Comparison of ENCODE assay signal across 25 mouse cellular contexts in the genomic region with DNA sequence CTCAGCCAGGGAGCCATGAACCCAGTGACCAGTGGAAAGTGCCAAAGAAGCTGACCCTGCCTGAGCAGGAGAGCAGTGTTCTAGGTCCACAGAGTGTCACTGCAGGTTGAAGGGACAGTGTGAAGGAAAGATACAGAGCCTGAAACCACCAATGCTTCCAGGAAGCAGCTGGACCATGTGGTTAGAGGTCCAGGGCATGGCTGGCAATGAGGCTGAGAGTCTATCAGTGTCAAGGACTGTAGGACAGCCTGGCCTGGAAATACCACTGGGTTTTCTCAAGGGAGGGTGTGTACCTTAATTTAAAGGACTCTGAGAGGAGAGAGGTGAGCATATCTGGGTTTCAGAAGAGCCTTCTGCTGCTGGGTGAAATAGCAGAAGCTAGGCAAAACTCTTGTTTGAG. TPM values are rescaled to one million over a fixed set of nuclear protein-coding genes. Genes with fewer than 3 reads are reported as not detected.
DNase-seq lines count a peak whose midpoint lies in the region; ATAC-seq and TF ChIP-seq lines count a peak whose summit lies in the region.
"Had no signal": no experiment of that assay in that cellular context is flagged by ENCODE, and none has a peak within 500 bp of the region (broad histone marks: within the 10 kb centered on the region; RNA-seq: fewer than 3 reads in every experiment).

No protein-coding gene starts in this region.

- no peak overlapping the region for H3K9ac ChIP-seq in heart, adult 2 months (ENCODE audit: low read depth, low read length)
- H3K9ac ChIP-seq in midbrain, embryonic 13.5 days (replicated peaks) = no peak overlapping the region
- H3K9ac ChIP-seq: embryonic facial prominence, embryonic 12.5 days; embryonic facial prominence, embryonic 15.5 days; forebrain, embryonic 12.5 days; forebrain, embryonic 15.5 days; hindbrain, embryonic 12.5 days; hindbrain, embryonic 15.5 days had no signal

- no peak for DNase-seq in heart, adult 2 months
- no peak for DNase-seq in heart, adult 18-20 months
- no peak for DNase-seq in layer of hippocampus, adult 2 months (ENCODE audit: low spot score in 2 of 2)
- DNase-seq in lung, adult 18-20 months = no peak
- DNase-seq: adrenal gland, postnatal 10 days; adrenal gland, postnatal 36 days; cerebellum, adult 11-12 months; cerebellum, adult 9-10 months; cerebellum, postnatal 14 days; gastrocnemius, postnatal 14 days had no signal

- H3K36me3 ChIP-seq in heart, adult 2 months (ENCODE audit: control insufficient read depth, insufficient read depth, low read length) = no peaks in the 10 kb centered on the region
- no peaks in the 10 kb centered on the region for H3K36me3 ChIP-seq in C2C12 (ENCODE audit: control insufficient read depth, insufficient read depth)
- no peaks in the 10 kb centered on the region for H3K36me3 ChIP-seq in myocyte (ENCODE audit: control insufficient read depth, insufficient read depth)
- no peaks in the 10 kb centered on the region for H3K36me3 ChIP-seq in midbrain, embryonic 13.5 days
- H3K36me3 ChIP-seq: embryonic facial prominence, embryonic 12.5 days; embryonic facial prominence, embryonic 15.5 days; forebrain, embryonic 12.5 days; forebrain, embryonic 15.5 days; G1E; hindbrain, embryonic 12.5 days; hindbrain, embryonic 15.5 days had no signal

- H3K79me2 ChIP-seq in heart, adult 2 months (replicated peaks; ENCODE audit: control insufficient read depth, insufficient read depth, low read length) = no peaks in the 10 kb centered on the region
- H3K79me2 ChIP-seq in C2C12 (ENCODE audit: control insufficient read depth, insufficient read depth) = no peaks in the 10 kb centered on the region
- H3K79me2 ChIP-seq in myocyte (ENCODE audit: control insufficient read depth, insufficient read depth) = no peaks in the 10 kb centered on the region

- peak overlapping the region; percentile 82 for H3K27ac ChIP-seq in heart, adult 2 months
- H3K27ac ChIP-seq in brown adipose tissue, adult 24 weeks (replicated peaks; ENCODE audit: low read depth, low read length) = peak overlapping the region; percentile 93
- H3K27ac ChIP-seq in midbrain, embryonic 13.5 days = no peak overlapping the region
- H3K27ac ChIP-seq in layer of hippocampus, adult 2 months = no peak overlapping the region
- H3K27ac ChIP-seq: embryonic facial prominence, embryonic 12.5 days; embryonic facial prominence, embryonic 15.5 days; forebrain, embryonic 12.5 days; forebrain, embryonic 15.5 days; hindbrain, embryonic 12.5 days; hindbrain, embryonic 15.5 days had no signal

- H3K4me2 ChIP-seq in myocyte (ENCODE audit: low read depth) = peak overlapping the region; percentile 76
- H3K4me2 ChIP-seq in midbrain, embryonic 13.5 days (replicated peaks) = no peak overlapping the region
- H3K4me2 ChIP-seq: embryonic facial prominence, embryonic 12.5 days; embryonic facial prominence, embryonic 15.5 days; forebrain, embryonic 12.5 days; forebrain, embryonic 15.5 days; heart, embryonic 11.5 days; hindbrain, embryonic 12.5 days; hindbrain, embryonic 15.5 days had no signal

- intact Hi-C loops in heart, adult 2 months (cut with DNase I) = loop anchor here (2.0 kb wide), 1 partner anchor 16 kb away; no protein-coding TSS in a partner anchor

- H3K4me3 ChIP-seq in heart, adult 2 months = no peak overlapping the region
- no peak overlapping the region for H3K4me3 ChIP-seq in C2C12 (ENCODE audit: insufficient read depth, poor library complexity, severe bottlenecking)
- no peak overlapping the region for H3K4me3 ChIP-seq in brown adipose tissue, adult 24 weeks (ENCODE audit: insufficient read depth, low read depth, low read length)
- no peak overlapping the region for H3K4me3 ChIP-seq in myocyte
- H3K4me3 ChIP-seq in midbrain, embryonic 13.5 days (replicated peaks) = no peak overlapping the region
- H3K4me3 ChIP-seq in layer of hippocampus, adult 2 months = no peak overlapping the region
- H3K4me3 ChIP-seq: embryonic facial prominence, embryonic 12.5 days; embryonic facial prominence, embryonic 15.5 days; erythroblast, embryonic 14.5 days; forebrain, embryonic 12.5 days; forebrain, embryonic 15.5 days; hindbrain, embryonic 12.5 days; hindbrain, embryonic 15.5 days had no signal

- no peaks in the 10 kb centered on the region for H3K27me3 ChIP-seq in heart, adult 2 months (ENCODE audit: control insufficient read depth, insufficient read depth, low read length)
- H3K27me3 ChIP-seq in C2C12 (ENCODE audit: control insufficient read depth, insufficient read depth, insufficient read length) = no peaks in the 10 kb centered on the region
- no peaks in the 10 kb centered on the region for H3K27me3 ChIP-seq in myocyte (ENCODE audit: control insufficient read depth, insufficient read depth, insufficient read length)
- H3K27me3 ChIP-seq in midbrain, embryonic 13.5 days = no peaks in the 10 kb centered on the region; the same call in 1 of the 2 replicates
- H3K27me3 ChIP-seq: embryonic facial prominence, embryonic 12.5 days; embryonic facial prominence, embryonic 15.5 days; forebrain, embryonic 12.5 days; forebrain, embryonic 15.5 days; hindbrain, embryonic 12.5 days; hindbrain, embryonic 15.5 days; Patski had no signal

- H3K79me3 ChIP-seq in C2C12 (ENCODE audit: low read depth) = no peaks in the 10 kb centered on the region

- H3K9me3 ChIP-seq in midbrain, embryonic 13.5 days = no peaks in the 10 kb centered on the region
- H3K9me3 ChIP-seq: embryonic facial prominence, embryonic 12.5 days; embryonic facial prominence, embryonic 15.5 days; forebrain, embryonic 12.5 days; forebrain, embryonic 15.5 days; G1E; hindbrain, embryonic 12.5 days; hindbrain, embryonic 15.5 days had no signal

- TF ChIP-seq POLR2A in heart, adult 2 months (IDR thresholded peaks at IDR 0.05; ENCODE audit: insufficient read depth, low read depth, low read length) = no peak
- TF ChIP-seq POLR2A in myocyte (IDR thresholded peaks at IDR 0.05; ENCODE audit: insufficient read length, low read depth) = no peak

- H3K4me1 ChIP-seq in heart, adult 2 months (ENCODE audit: control insufficient read depth, insufficient read depth, low read length) = peaks cover 12% of the 10 kb centered on the region
- peaks cover 23% of the 10 kb centered on the region for H3K4me1 ChIP-seq in brown adipose tissue, adult 24 weeks (ENCODE audit: control insufficient read depth, insufficient read depth, insufficient read length, low read length)
- H3K4me1 ChIP-seq in midbrain, embryonic 13.5 days (replicated peaks) = no peaks in the 10 kb centered on the region
- H3K4me1 ChIP-seq: embryonic facial prominence, embryonic 15.5 days; forebrain, embryonic 12.5 days; hindbrain, embryonic 15.5 days had no signal

- TF ChIP-seq CTCF in heart, adult 2 months (IDR thresholded peaks at IDR 0.05) = 0 out of 2 replicates have a peak, but pooled peaks have one; percentile 14
- TF ChIP-seq CTCF in C2C12 (IDR thresholded peaks at IDR 0.05; ENCODE audit: control insufficient read depth, insufficient read depth, insufficient read length) = no peak
- no peak for TF ChIP-seq CTCF in layer of hippocampus, adult 2 months (conservative IDR thresholded peaks at IDR 0.05)

- no peak for TF ChIP-seq EP300 in heart, adult 2 months (IDR thresholded peaks at IDR 0.05; ENCODE audit: insufficient read depth, low read depth, low read length)

- H3ac ChIP-seq in C2C12 (ENCODE audit: control insufficient read depth, insufficient read length, low read depth) (no peak overlapping the region), myocyte (ENCODE audit: control insufficient read depth, insufficient read length) (no peak overlapping the region)

- ATAC-seq in midbrain, embryonic 13.5 days = no peak
- ATAC-seq: forebrain, embryonic 15.5 days; intestine, postnatal 0 days had no signal

TF ChIP-seq in C2C12, 6 proteins besides CTCF, POLR2A, EP300 and RAD21:
- TF ChIP-seq USF1 (IDR thresholded peaks at IDR 0.05; ENCODE audit: low read depth) (no peak), MAX (IDR thresholded peaks at IDR 0.05) (peak; percentile 46)
TF ChIP-seq in C2C12: peak in this region for 1.

TF ChIP-seq in myocyte, 11 proteins besides CTCF, POLR2A, EP300 and RAD21:
- TF ChIP-seq TCF12 (IDR thresholded peaks at IDR 0.05; ENCODE audit: insufficient read depth, poor library complexity, severe bottlenecking) (no peak), SRF (IDR thresholded peaks at IDR 0.05; ENCODE audit: control insufficient read depth, insufficient read length, low read depth) (no peak), MYOG (IDR thresholded peaks at IDR 0.05; ENCODE audit: control insufficient read depth in 1 of 3, insufficient read depth in 1 of 3, insufficient read length in 2 of 3, low read depth in 2 of 3) (peak in 1 of 3 experiments; percentile 52), TCF3 (IDR thresholded peaks at IDR 0.05; ENCODE audit: insufficient read length, low read depth) (no peak), REST (IDR thresholded peaks at IDR 0.05; ENCODE audit: insufficient read depth, insufficient read length) (no peak), POLR2AphosphoS2 (IDR thresholded peaks at IDR 0.05; ENCODE audit: insufficient read length, low read depth) (no peak), MYOD1 (IDR thresholded peaks at IDR 0.05; ENCODE audit: control insufficient read depth in 1 of 3, insufficient read length in 2 of 3, low read depth in 2 of 3) (peak in 1 of 3 experiments; percentile 45), USF1 (IDR thresholded peaks at IDR 0.05; ENCODE audit: low read depth) (no peak), CEBPB (IDR thresholded peaks at IDR 0.05; ENCODE audit: insufficient read depth, poor library complexity, severe bottlenecking) (no peak), MAX (IDR thresholded peaks at IDR 0.05; ENCODE audit: low read depth) (no peak), E2F4 (IDR thresholded peaks at IDR 0.05; ENCODE audit: insufficient read depth) (no peak)

RNA-seq across cellular contexts. Expression of gene Arntl, which starts 22.2 kb away (rescaled TPM):
- total RNA-seq in heart, adult 2 months (2021) = 10 to 100 TPM in 1 of 2 experiments, 1 to 10 TPM in 1; 7.2 to 26.7 TPM
- 6.6 and 17.1 TPM in 2 replicates for polyA plus RNA-seq in heart, adult 2 months (2012; rRNA removed)
- total RNA-seq in heart, adult 18-20 months (2021) = 10 to 100 TPM; 18.5 to 22.6 TPM
- polyA plus RNA-seq in C2C12 (2012; fragmentation: generic; extraction: Trizol) (4.0 TPM), myocyte (2012; fragmentation: generic; extraction: Trizol) (10.5 TPM)
- 5.0 and 10.8 TPM in 2 replicates for polyA plus RNA-seq in brown adipose tissue, adult 24 weeks (2012; ENCODE audit: insufficient read depth, insufficient read length, missing spikeins)
- 9.4 and 12.0 TPM in 2 replicates for polyA plus RNA-seq in midbrain, embryonic 13.5 days (2015; fragmentation: Nextera tagmentation; extraction: Ambion mirVana)
- total RNA-seq in layer of hippocampus, adult 2 months (2021) = 10 to 100 TPM; 34.9 to 40.3 TPM

Comparison
In these comparisons a context has a peak if more than half of its experiments do, and no peak if none do; other contexts are left out.
1. H3K27ac ChIP-seq: peak in heart, adult 2 months (single experiment) and brown adipose tissue, adult 24 weeks (single experiment); none in midbrain, embryonic 13.5 days (single experiment) and layer of hippocampus, adult 2 months (single experiment).